Mouse (Mus musculus) common myeloid progenitor, adult 5-6 weeks (primary cell): ENCODE results near the gene Micu1. TPM values are rescaled to one million over a fixed set of nuclear protein-coding genes. Genes with fewer than 3 reads are reported as not detected.
"Not testable (repeated sequence)": the region's sequence is repeated elsewhere in the genome, so short reads cannot be mapped to it uniquely, and the experiment has no call there.

Source experiments
- ATAC-seq: replicated peaks from 2 replicates; pipeline ENCODE4 v1.8.0; 2016; ENCODE audit warnings: low read depth, mild to moderate bottlenecking, moderate TSS enrichment, inconsistent platforms; ENCODE audit not compliant: poor library complexity, severe bottlenecking
- total RNA-seq: library from RNA; stranded (forward); fragments of 200-1000, 187-1606 nt; gene quantifications from 2 replicates; pipeline ENCODE4 v1.2.3, GENCODE M21; 2017

The Micu1 gene
- total RNA-seq, 1 experiment from 2014 or later, result 37.8 TPM

DNA sequence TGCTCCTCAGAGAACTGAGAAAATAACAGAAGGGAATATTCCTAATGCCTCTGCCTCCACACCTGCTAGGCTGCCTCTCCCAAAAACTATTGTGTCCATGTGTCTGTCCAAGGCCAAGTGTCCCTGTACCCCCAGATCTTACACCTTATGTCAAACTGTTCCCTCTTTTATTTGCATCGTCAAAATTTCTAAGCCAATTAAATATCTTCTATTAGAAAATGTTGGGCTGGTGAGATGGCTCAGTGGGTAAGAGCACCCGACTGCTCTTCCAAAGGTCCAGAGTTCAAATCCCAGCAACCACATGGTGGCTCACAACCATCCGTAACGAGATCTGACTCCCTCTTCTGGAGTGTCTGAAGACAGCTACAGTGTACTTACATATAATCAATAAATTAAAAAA is 174.4 kb downstream of the Micu1 start:
- not testable (repeated sequence) for ATAC-seq

DNA sequence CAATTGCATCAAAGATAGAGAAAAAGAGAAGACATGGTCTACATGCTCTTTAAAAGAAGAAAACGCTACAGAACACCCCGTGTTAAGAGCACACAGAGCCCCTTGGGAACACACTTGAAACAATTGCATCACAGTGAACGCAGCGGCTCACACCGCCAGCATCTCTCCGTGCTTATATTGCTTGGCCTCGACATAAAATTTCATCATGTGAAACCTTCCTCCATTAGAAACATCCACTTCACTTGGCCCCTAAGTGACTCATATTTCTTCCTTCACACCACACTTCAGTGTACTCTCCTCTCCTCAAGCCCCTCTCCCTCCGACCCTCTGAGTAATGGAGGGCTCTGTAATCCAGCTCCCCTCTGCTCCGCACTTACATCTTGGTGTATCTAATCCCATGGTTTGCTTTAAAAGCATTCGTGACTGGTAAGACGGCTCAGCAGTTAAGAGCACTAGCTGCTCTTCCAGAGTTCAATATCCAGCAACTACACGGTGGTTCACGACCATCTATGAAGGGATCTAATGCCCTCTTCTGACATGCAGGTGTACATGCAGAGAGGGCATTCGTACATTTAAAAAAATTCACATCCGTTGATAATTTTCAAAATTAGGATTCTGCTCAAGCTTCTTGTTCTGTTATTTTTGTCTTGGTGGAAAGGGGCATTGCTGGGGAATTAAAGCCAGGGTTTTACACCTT is 175.3 kb downstream of the Micu1 start:
- no peak for ATAC-seq

DNA sequence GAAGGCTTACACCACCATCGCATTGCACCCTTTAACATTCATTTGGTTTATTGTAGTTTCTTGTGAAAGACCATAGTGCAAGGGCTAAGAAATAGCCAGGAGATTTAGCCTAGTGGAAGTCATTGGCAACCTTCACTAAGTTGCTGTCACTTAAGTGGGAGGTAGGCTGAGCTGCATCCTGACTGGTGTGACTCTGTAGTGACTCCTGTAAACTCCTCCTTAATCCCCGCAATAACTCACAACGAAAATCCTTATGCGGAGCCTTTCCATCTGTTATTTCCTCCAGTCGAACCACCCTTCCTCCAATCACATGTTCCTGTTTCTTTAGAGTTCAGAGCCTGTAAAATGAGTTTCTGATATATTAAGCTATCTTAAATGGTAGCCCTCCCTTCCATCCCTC is 176.5 kb downstream of the Micu1 start:
- peak; percentile 34 for ATAC-seq

DNA sequence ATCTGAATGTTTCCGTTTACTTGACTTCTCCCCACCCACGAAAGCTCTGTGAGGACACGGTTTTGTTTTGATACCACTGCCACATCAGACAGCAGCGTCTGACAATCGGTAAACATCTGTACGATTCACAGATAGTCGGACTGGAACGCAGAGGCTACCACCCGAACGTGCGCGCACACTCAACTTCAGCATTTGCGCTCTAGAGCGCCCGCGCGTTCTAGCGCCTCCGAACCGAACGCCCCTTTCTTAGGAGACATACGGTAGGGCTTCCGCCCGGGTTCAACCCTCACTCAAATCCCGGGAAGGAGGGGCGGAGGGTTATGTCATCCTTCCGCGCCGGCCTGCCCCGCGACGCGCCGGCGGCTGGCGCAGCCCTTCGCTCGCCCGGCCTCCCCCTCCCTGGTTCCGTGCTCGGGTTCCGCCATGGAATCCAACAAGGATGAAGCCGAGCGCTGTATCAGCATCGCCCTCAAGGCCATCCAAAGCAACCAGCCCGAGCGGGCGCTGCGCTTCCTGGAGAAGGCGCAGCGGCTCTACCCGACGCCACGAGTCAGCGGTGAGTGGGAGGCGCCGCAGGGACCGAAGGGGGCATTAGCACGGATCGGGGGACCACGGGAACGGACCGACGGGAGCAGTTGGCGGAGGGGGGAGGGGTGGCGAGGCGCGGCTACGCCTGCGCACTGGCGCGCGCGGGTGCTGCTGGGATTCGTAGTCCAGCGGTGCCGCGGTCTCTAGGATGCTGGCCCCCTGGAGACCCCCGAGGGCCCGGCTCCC is 177.2 kb downstream of the Micu1 start, which contains the start of gene Dnajb12:
Gene Dnajb12, plus strand, starts transcription at position 302 of the 774 bp plus-strand sequence.
- peak; percentile 87 for ATAC-seq

DNA sequence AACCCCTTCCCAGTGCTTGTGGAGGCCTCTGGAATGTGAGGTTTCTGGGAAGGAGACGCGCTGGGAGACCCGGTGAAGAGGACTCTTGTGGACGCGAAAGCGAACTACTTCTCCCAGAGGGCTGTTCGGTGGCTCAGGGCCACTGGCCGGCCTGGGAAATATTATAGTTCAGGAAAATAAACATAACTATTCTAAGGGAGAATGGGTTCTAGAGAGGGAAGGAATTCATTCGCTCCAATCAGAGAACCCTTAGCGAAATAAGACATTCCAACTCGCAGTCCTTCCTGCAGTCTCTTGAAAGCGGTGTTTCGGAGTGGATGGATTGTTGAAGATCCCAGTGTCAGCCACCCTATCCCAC is 177.7 kb downstream of the Micu1 start:
- peak; percentile 16; the same call in 1 of the 2 replicates for ATAC-seq

DNA sequence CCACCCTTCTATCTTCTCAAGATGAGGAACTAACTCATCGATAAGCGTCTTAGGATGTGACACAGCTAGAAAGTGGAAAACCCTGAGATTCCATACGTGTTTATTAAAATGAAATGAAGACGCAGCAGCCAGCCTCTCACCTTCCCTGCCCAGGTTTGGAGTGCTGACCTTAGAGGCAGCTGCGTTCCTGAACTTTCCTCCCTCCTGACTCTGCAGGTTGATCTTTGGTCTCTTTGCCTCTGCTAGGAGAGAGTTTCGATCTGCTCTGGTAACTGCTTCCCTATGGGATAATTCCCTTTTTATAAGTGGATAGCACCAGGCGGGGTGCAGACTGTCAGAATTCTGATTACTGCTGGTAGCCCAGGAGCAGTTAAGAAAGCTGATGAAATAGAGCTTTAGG is 178.6 kb downstream of the Micu1 start:
- ATAC-seq, result no peak

DNA sequence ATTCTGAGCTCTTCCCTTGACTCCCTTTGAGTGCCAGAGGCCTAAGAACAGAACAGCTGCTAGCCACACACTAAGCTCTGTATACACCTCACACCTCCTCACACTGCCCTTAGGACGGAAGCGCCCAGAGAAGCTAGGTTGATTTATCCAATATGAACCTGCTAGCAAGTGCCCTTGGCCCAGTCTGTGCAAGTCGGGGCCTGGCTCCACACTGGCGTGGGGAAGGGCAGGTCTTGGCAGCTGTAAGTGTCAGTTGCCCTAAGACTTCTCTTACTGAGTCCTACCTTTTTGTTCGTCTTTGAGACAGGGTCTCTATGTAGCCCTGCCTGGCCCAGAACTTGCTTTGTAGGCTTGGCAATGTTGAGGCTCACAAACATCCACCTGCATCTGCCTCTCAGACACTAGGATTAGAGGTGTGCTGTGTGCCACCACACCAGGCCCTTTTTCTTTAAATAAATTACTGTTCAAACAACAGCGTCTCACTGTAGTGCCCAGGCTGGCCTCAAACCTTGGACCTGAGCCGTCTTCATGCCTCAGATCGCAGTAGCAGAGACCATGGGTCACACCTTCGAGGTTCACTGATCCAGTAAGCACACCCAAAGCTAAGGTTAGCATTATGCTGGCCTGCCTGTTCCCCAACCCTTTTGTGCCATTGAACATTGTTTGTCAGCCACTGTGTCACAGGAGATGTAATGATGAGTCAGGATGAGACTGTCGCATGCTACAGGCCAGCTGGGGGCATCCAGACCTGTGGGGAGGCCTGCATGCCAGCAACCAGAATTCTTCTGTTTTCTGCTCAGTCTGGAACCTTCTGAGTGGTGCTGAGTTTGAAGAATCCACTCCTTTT is 182.3 kb downstream of the Micu1 start:
- ATAC-seq, result no peak

DNA sequence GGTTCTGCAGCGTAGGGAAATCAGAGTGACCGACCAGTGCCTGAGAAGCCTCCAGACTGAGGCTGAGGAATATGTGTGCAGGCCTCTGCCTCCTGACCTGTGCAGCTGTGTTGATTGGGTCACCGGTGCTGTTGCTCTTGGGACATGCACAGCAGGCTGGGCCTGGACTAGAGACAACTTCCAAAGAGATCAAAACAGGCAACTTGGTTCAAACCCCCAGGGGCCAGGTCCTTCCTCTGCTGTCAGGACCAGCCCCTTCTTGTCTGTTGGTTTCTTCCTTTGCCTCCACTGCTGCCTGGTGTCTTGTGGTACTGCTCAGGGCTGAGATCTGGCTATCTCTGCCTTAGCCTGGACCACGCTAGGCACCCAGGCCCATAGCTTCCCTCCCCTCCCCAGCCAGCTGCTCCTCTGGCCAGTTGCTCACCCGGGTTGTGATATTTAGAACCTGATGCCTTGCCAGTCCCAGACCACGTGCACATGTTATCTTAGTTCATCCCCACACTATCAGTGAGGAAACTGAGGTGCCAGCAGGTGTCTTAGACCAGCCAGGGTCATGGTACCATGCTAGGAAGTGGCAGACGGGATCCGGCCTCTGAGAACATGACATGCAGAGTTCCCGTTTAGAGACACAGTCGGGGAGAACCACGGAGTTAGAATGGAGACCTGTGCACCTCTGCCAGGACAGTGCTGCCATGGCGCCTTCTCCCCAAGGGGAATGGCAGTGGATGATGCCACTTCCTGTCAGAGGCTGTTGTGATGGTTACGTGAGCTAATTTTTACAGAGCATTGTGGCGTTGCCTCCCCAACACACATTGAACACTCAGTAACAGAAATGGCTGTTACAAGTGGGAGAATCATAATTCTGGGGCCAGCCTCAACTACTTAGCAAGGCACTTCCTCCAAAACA is 183.2 kb downstream of the Micu1 start:
- 0 out of 2 replicates have a peak, but pooled peaks have one; percentile 15 for ATAC-seq

DNA sequence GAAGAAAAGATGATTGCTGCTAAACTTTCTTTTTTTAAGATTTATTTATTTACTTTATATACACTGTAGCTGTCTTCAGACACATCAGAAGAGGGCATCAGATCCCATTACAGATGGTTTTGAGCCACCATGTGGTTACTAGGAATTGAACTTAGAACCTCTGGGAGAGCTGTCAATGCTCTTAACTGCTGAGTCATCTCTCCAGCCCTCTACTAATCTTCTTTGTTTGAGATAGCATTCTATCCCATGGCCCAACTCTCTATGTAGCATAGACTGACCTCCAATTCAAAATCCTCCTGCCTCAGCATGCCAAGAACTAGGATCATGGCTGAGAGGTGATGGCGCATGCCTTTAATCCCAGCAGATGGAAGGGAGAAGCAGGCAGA is 183.8 kb downstream of the Micu1 start:
- ATAC-seq, result no peak

DNA sequence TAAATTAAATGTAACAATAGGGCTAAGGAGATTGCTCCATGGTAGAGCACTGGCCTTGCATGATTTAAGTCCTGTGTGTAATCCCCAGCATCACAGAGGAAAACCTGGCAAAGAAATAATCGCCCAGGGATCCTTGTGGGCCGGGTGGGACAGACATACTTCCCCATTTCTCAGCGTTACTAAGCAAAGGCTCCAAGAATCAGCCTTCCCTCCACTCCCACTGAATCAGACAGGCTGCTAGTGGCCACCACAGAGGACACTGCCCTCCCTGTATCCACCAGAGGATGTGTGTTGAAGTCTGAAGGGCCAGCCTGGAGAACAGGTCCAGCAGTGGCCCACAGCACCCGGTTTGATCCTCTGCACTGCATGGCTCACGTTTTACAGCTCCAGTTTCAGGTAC is 185.2 kb downstream of the Micu1 start:
- ATAC-seq, result peak; percentile 46

DNA sequence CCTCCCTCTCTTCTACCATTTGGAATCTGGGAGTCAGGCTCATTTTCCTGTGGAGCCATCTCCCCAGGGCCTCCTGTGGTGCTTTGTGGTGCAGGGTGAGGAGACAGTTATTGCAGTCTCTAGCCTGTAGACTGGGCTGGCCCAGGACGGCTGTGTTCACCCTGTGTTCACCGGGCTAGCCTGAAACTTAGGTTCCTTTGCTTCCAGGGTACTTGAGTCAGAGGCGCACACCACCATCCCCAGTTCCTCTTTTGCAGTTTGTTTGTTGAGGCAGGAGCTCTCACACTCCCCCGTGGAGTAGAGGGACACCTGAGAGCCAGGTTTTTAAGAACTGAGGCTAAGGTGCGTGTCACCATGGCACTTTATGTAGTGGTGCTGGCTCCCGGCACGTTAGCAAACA is 187.1 kb downstream of the Micu1 start:
- peak; percentile 19; the same call in 1 of the 2 replicates for ATAC-seq

DNA sequence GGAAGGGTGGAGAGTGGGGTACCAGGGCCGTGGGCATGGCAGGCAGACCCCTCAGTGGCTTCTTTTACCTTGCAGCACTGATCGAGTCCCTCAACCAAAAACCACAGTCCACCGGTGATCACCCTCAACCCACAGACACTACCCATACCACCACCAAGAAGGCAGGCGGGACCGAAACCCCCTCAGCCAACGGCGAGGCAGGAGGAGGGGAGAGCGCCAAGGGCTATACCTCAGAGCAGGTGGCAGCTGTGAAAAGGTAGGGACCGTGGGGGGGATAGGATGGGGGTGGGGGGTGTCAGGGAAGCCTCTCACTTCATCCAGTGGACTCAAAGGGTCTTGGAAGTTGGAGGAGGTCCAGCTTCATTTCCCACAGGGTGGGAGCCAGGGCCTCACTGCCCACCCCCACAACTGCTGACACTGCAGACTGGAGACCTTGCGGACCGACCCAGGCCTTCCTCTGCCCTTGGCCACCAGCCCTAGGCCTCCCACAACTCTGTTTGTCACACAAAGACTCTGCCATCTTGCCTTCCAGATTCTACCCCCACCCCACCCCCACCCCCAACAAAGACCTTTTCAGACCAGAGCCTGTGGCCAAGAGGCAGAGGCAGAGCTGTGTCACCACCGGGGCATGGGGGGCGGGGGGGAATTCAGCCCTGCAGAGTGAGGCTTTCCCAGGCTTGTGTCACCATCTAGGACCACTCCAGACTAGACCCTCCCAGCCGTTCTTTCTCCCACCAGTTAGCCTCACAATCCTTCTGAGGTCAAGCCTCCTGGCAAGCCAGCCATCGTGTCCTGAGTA is 187.9 kb downstream of the Micu1 start:
- no peak for ATAC-seq

DNA sequence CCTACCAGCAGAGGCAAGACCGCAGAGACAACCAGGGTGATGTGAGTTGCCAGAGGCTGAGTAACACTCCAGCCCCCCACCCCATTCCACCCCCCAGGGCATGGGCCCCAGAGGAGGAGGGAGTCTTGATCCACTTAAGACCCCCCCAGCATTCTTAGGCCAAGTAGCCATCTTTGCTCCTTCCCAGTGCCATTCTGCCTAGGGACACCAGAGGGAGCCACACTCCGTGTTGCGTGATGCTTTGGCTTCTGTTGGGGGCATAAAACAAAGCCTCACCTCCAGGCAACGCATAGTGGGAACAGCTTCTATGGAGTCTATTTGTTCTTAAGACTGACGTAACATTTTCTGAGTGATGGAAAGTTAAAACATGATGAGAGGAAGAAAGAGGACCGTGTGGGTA is 190.7 kb downstream of the Micu1 start:
- ATAC-seq, result peak; percentile 28; the same call in 1 of the 2 replicates

DNA sequence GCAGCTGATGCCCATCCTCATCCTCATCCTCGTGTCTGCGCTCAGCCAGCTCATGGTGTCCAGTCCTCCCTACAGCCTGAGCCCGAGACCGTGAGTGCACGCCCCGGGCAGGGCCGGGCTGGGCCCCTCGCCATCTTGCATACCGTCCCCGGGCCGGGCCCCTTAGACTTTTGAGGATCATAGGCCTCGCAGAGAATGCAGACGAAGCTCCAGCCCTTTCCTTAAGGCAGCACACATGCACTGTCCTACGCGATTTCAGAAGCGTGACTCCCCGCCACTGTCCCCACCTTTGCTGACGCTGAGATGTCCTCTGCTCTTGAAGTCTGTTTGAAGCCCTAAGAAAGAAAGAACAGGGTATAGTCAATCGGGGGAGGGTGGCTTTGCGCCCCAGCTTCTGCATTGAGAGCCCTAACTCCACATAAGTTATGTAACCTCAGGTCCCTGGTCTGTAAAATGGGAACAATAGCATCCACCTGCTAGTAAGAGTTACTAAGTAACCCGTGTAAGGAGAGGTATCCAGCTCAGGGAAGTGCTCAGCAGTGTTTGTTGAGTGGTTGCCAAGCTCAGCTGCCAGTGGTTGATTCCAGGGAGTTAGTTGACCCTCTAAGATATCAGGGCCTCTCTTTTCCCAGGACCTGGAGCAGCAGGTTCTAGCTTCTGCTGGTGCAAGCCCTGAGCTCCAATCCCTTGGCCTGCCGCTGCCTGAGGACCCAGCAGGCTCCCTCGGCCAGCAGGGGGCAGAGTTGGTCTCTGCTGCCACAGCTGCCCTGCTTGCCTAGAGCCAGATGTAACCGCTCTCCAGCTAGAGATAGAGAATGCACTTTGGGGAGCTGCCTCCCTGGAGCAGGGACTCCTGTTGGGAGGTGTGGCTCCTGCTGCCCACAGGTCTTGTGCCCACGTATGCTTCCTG is 192.2 kb downstream of the Micu1 start:
- ATAC-seq, result peak; percentile 27

DNA sequence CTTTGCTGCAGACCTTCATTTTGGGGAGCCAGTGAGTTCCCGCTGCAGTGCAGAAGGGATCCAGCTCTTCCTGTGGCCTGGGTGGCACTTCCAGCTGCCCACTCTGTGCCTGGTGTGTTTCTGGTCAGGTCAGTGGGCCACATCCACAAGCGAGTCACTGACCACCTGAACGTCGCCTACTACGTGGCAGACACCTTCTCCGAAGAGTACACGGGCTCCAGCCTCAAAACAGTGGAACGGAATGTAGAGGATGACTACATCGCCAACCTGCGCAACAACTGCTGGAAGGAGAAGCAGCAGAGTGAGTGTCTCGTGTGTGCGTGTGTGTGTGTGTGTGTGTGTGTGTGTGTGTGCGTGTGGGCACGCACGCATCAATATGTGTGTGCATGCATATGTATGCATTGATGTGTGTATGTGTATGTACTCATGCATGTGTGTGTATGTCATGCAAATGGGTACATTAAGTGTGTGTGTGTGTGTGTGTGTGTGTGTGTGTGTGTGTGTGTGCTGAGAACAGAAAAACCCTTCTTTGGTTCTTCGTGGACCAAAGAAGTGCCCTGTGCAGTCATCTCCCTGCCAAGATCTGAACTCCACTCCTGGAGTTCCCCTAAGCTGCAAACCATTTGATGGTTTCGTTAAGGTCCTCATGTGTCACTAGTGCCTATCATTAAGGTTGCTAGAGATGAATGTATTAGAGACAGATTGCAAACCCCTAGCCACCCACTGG is 193.3 kb downstream of the Micu1 start:
- no peak for ATAC-seq

DNA sequence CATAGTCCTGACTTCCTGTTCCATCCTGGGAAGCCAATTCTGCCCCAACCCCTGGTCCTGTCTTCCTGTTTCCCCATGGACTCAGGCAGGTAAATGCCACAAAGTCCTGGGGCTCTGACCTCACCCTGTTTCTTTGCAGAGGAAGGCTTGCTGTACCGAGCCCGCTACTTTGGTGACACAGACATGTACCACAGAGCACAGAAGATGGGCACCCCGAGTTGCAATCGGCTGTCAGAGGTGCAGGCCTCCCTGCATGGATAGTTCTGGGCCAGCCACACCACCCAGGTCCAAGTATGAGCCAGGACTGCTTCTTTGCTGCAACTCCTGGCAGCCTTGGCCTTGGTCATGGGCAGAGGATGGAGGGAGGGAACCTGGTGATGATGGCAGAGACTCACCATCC is 193.9 kb downstream of the Micu1 start:
- ATAC-seq, result no peak

DNA sequence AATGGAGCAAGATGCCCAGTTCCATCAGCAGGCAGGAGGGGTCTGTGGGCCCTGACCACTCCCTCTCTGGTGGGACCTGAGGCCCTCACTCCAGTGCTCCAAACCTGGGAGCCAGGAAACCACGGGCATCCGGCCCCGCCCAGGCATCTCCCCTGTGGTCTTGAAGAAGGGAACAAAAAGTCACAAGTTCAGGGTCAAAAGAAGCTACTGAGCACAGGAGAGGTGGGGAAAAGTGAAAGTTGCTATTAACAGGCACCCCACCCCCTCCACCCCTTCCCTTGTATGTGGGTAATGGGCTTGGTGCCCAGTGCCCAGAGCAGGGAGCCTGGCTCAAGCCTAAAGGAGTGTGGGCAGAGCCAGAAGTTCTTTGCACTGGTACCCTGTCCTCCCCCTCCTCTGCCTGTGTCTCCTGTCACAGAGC is 194.6 kb downstream of the Micu1 start:
- peak; percentile 48 for ATAC-seq
